Mouse (Mus musculus): Measurements from ENCODE around the gene Ssr2.

The Ssr2 gene

DNA sequence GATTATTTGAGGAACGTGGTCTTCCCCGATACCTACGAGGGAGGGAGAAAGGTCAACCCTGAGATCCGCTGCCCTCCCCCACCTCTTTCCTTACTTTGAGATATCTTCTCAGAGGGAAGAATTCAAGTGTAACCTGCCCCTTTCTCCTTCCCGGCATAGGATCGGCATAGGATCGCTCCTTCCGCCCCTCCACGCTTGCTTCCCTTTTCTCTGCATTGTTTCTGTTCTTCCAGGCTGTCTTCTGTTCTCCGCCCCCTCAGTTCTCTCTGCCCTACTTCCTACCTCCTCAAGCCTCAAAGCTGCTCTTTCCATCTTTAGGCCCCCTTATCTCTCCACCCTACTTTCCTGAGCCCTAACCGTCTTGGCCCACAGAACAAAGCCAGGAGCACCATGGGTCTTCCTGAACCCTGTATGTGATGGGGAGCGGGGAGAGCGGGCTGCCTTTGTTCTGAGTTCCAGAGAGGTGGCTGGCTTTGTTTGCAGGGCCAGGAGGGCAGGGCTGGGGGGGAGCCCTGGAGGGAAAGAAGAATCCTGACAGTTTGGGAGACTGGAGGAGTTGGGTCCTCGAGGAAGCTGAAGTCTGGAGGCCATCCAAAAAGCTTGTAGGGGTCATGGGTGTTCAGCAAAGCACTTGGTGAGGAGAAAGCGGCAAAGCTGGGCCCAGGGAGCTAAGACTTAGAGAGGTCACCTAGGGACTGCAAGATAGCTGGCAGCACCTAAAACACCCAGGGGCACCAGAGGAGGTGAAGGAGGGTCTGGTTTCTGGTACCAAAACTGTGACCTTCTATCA is 47.9 kb downstream of the Ssr2 start:
- no peak for DNase-seq (ENCODE audit: low spot score)

DNA sequence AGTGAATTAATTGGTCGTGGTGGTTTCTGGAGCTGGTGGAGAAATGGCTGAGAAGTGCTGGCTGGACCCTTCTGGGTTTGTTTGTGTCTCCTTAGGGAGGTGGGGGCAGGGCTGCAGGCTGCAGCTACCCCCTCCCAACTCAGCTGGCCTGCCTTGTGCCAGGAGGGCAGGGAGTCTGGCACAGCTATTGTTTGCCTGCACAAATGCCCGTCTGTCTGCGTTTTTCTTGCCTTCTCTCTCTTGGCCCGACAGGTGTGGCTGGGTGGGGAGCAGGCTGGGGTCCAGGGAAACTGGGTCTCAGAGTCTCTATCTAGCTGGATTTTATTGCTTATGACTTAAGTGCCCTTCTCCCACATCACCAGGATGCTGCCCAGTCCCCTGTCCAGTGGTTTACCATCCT is 48.6 kb downstream of the Ssr2 start:
- DNase-seq (ENCODE audit: low spot score), result no peak

DNA sequence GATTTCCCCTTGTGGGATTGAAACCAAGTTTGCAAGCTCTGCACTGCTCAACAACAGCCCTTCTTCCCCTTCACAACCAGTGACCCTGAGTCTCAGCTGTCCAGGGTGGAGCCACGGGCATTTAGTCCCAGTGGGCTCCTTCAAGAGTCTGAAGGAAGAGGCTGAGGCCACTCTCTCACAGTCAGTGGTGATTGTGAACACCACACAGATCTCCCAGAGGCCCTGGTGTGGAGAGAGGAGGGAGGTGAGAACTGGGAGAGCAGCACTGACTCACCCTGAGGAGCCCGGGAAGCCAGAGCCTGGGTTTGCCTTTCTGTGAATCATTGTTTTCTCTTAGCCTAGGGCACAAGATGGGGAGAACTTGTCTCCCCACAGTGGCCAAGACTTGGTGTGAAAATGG is 49.3 kb downstream of the Ssr2 start:
- no peak for DNase-seq (ENCODE audit: low spot score)

GRCm38 (mm10) chr3:88625531-88625930 is 49.9 kb downstream of the Ssr2 start:
- no peak for DNase-seq (ENCODE audit: low spot score)

- DNase-seq (ENCODE audit: low spot score), result no peak
These were observed 50.6 kb downstream of the Ssr2 start for GRCm38 (mm10) chr3:88626316-88626715.

- DNase-seq (ENCODE audit: low spot score), result no peak
These were observed 51.4 kb downstream of the Ssr2 start for GRCm38 (mm10) chr3:88627114-88627513.

- DNase-seq (ENCODE audit: low spot score), result no peak
These were observed 51.9 kb downstream of the Ssr2 start for GRCm38 (mm10) chr3:88627535-88627934.

DNA sequence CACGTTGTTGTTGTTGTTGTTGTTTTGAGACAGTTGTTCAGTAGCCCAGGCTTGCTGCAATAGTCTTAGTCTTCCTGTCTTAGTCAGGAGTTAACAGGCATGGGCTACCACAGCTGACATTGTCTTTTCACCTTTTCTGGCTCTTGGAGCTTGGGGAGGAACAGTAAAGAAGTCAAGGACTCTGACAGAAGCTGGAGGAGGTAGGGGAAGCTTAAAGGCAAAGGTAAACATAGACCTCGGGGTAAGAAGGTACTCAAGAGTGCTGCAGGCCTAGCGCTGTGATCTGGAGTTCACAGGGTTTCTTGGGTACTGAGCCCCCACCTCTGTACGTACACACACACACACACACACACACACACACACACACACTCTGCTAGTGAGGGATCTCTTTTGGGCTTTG is 53.1 kb downstream of the Ssr2 start:
- no peak for DNase-seq (ENCODE audit: low spot score)

- DNase-seq (ENCODE audit: low spot score), result no peak
These were observed 53.6 kb downstream of the Ssr2 start for GRCm38 (mm10) chr3:88629244-88629643.

- DNase-seq (ENCODE audit: low spot score), result no peak
These were observed 54.3 kb downstream of the Ssr2 start for GRCm38 (mm10) chr3:88630018-88630417.

DNA sequence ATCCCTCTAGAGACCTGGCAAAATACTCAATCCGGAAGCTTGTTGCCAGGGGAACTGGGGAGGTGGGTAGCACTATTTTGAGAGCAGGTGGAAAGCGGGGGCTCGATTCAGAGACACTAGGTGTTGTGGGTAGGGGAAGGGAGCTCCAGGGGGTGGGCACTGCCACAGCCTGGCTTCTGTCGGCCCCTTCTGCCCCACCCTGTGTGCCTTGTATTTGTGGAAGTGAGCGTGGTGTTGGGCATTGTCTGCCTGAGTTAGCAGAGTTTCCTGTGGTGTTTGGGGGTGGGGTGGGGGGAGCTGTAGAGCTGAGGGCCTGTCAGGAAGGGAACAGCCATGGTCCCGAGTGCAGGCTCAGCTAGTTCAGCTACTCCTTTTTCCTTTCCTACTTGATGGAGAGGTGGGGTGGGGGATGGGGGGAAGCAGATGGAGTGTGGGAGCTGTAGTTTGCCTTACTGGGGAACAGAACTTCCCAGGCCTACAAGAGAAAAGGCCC is 55.2 kb downstream of the Ssr2 start:
- no peak for DNase-seq (ENCODE audit: low spot score)

- no peak for DNase-seq (ENCODE audit: low spot score)
These were observed 56.4 kb downstream of the Ssr2 start for GRCm38 (mm10) chr3:88631921-88632587.

GRCm38 (mm10) chr3:88633056-88633455 is 57.4 kb downstream of the Ssr2 start:
- DNase-seq (ENCODE audit: low spot score), result no peak

GRCm38 (mm10) chr3:88635506-88636275 is 60.0 kb downstream of the Ssr2 start:
- DNase-seq (ENCODE audit: low spot score), result no peak

DNA sequence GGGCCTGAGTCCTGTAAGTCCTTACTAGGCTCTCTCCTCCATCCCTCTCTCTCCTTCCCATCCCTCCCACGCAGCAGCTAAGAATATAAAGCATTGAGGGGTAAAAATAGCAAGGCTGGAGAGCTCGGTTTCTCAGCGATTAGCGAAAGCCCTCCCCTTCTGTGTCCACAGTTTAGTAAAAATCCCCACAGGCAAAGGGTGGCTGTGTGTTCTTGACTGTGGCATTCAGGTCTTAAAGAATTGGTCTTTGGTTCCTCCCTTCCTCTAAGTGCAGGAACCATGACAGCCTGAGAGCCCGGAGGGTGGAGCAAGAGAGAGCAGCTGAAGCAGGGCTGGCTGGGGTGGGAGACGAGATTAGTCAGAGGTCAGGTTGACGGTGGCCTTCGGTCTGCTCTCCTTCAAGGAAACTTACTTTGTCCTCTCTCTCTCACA is 60.9 kb downstream of the Ssr2 start:
- DNase-seq (ENCODE audit: low spot score), result no peak

- DNase-seq (ENCODE audit: low spot score), result no peak
These were observed 61.5 kb downstream of the Ssr2 start for GRCm38 (mm10) chr3:88637134-88637533.

Measured in urinary bladder, postnatal 25 days (tissue).